Mouse (Mus musculus): ENCODE data around the gene Sema4c. TPM values are rescaled to one million over a fixed set of nuclear protein-coding genes. Genes with fewer than 3 reads are reported as not detected.

Sema4c gene
- polyA plus RNA-seq, 2 experiments, result 0.25 to 2.3 TPM

GRCm38 (mm10) chr1:36526903-36527302, 31.2 kb downstream of the Sema4c start:
- H3K36me3 ChIP-seq (replicated peaks; ENCODE audit: control insufficient read depth, insufficient read depth, low read depth), result peaks cover under 1% of the 10 kb centered on the region; the same call in 1 of the 2 replicates
- 83% methylated on average over 10 of the region's 10 CpGs for WGBS (ENCODE audit: insufficient replicate concordance)
- TF ChIP-seq CTCF (IDR thresholded peaks at IDR 0.05; ENCODE audit: low read depth) (no peak), EP300 (IDR thresholded peaks at IDR 0.05; ENCODE audit: low read depth) (no peak)
- ATAC-seq (ENCODE audit: insufficient read depth), result no peak
- no peaks in the 10 kb centered on the region for H3K27me3 ChIP-seq (ENCODE audit: control insufficient read depth, insufficient read depth, low read length)
- no peak for DNase-seq (ENCODE audit: low read depth in 3 of 3, low spot score in 3 of 3)
- no peak overlapping the region for H3K4me2 ChIP-seq (ENCODE audit: low read depth)
- no peaks in the 10 kb centered on the region for H3K9me3 ChIP-seq (ENCODE audit: control insufficient read depth, low read length)
- no peak overlapping the region for H3K27ac ChIP-seq
- no peak overlapping the region for H3K4me3 ChIP-seq (ENCODE audit: insufficient read depth in 1 of 2, low read depth in 2 of 2, low read length in 2 of 2)
- no peaks in the 10 kb centered on the region for H3K4me1 ChIP-seq (replicated peaks; ENCODE audit: control insufficient read depth in 2 of 2, insufficient read depth in 2 of 2, low read length in 1 of 2)
- H3K9ac ChIP-seq (replicated peaks), result no peak overlapping the region

GRCm38 (mm10) chr1:36525774-36526173, 32.4 kb downstream of the Sema4c start:
- Histone ChIP-seq H3K36me3 (replicated peaks; ENCODE audit: control insufficient read depth, insufficient read depth, low read depth) (peaks cover 12% of the 10 kb centered on the region), H3K4me3 (ENCODE audit: insufficient read depth in 1 of 2, low read depth in 2 of 2, low read length in 2 of 2) (no peak overlapping the region), H3K4me2 (ENCODE audit: low read depth) (no peak overlapping the region), H3K4me1 (replicated peaks; ENCODE audit: control insufficient read depth in 2 of 2, insufficient read depth in 2 of 2, low read length in 1 of 2) (no peaks in the 10 kb centered on the region), H3K9ac (replicated peaks) (no peak overlapping the region), H3K27me3 (ENCODE audit: control insufficient read depth, insufficient read depth, low read length) (no peaks in the 10 kb centered on the region), H3K27ac (no peak overlapping the region), H3K9me3 (ENCODE audit: control insufficient read depth, low read length) (no peaks in the 10 kb centered on the region)
- TF ChIP-seq EP300 (IDR thresholded peaks at IDR 0.05; ENCODE audit: low read depth), result no peak
- TF ChIP-seq CTCF (IDR thresholded peaks at IDR 0.05; ENCODE audit: low read depth), result no peak
- WGBS (ENCODE audit: insufficient replicate concordance), result 75% methylated on average over 12 of the region's 12 CpGs
- DNase-seq (ENCODE audit: low read depth in 3 of 3, low spot score in 3 of 3) (no peak), ATAC-seq (ENCODE audit: insufficient read depth) (no peak)

- WGBS (ENCODE audit: insufficient replicate concordance), result 83% methylated on average over 5 of the region's 5 CpGs
- Histone ChIP-seq H3K9ac (replicated peaks) (no peak overlapping the region), H3K27ac (no peak overlapping the region), H3K36me3 (replicated peaks; ENCODE audit: control insufficient read depth, insufficient read depth, low read depth) (peaks cover 15% of the 10 kb centered on the region), H3K4me1 (replicated peaks; ENCODE audit: control insufficient read depth in 2 of 2, insufficient read depth in 2 of 2, low read length in 1 of 2) (no peaks in the 10 kb centered on the region), H3K4me2 (ENCODE audit: low read depth) (no peak overlapping the region), H3K9me3 (ENCODE audit: control insufficient read depth, low read length) (no peaks in the 10 kb centered on the region), H3K4me3 (ENCODE audit: insufficient read depth in 1 of 2, low read depth in 2 of 2, low read length in 2 of 2) (no peak overlapping the region), H3K27me3 (ENCODE audit: control insufficient read depth, insufficient read depth, low read length) (no peaks in the 10 kb centered on the region)
- ATAC-seq (ENCODE audit: insufficient read depth), result no peak
- no peak for TF ChIP-seq CTCF (IDR thresholded peaks at IDR 0.05; ENCODE audit: low read depth)
- TF ChIP-seq EP300 (IDR thresholded peaks at IDR 0.05; ENCODE audit: low read depth), result no peak
- no peak for DNase-seq (ENCODE audit: low read depth in 3 of 3, low spot score in 3 of 3)
These were observed 34.1 kb downstream of the Sema4c start for GRCm38 (mm10) chr1:36524058-36524457.

GRCm38 (mm10) chr1:36523332-36524013, 34.7 kb downstream of the Sema4c start:
- Histone ChIP-seq H3K27me3 (ENCODE audit: control insufficient read depth, insufficient read depth, low read length) (no peaks in the 10 kb centered on the region), H3K9ac (replicated peaks) (no peak overlapping the region), H3K4me2 (ENCODE audit: low read depth) (no peak overlapping the region), H3K9me3 (ENCODE audit: control insufficient read depth, low read length) (no peaks in the 10 kb centered on the region), H3K27ac (no peak overlapping the region), H3K36me3 (replicated peaks; ENCODE audit: control insufficient read depth, insufficient read depth, low read depth) (peaks cover 15% of the 10 kb centered on the region), H3K4me3 (ENCODE audit: insufficient read depth in 1 of 2, low read depth in 2 of 2, low read length in 2 of 2) (no peak overlapping the region), H3K4me1 (replicated peaks; ENCODE audit: control insufficient read depth in 2 of 2, insufficient read depth in 2 of 2, low read length in 1 of 2) (no peaks in the 10 kb centered on the region)
- ATAC-seq (ENCODE audit: insufficient read depth) (no peak), DNase-seq (ENCODE audit: low read depth in 3 of 3, low spot score in 3 of 3) (no peak)
- WGBS (ENCODE audit: insufficient replicate concordance), result 79% methylated on average over 9 of the region's 9 CpGs
- no peak for TF ChIP-seq EP300 (IDR thresholded peaks at IDR 0.05; ENCODE audit: low read depth)
- no peak for TF ChIP-seq CTCF (IDR thresholded peaks at IDR 0.05; ENCODE audit: low read depth)

GRCm38 (mm10) chr1:36522210-36522609, 35.9 kb downstream of the Sema4c start:
- TF ChIP-seq CTCF (IDR thresholded peaks at IDR 0.05; ENCODE audit: low read depth), result no peak

More at GRCm38 (mm10) chr1:36522210-36522609, 35.9 kb downstream of the Sema4c start:
- DNase-seq (ENCODE audit: low read depth in 3 of 3, low spot score in 3 of 3), result no peak
- H3K4me2 ChIP-seq (ENCODE audit: low read depth), result no peak overlapping the region
- 78% methylated on average over 7 of the region's 7 CpGs for WGBS (ENCODE audit: insufficient replicate concordance)
- no peaks in the 10 kb centered on the region for H3K27me3 ChIP-seq (ENCODE audit: control insufficient read depth, insufficient read depth, low read length)
- no peaks in the 10 kb centered on the region for H3K9me3 ChIP-seq (ENCODE audit: control insufficient read depth, low read length)
- H3K9ac ChIP-seq (replicated peaks), result no peak overlapping the region
- no peak overlapping the region for H3K27ac ChIP-seq
- H3K4me1 ChIP-seq (replicated peaks; ENCODE audit: control insufficient read depth in 2 of 2, insufficient read depth in 2 of 2, low read length in 1 of 2), result no peaks in the 10 kb centered on the region
- H3K4me3 ChIP-seq (ENCODE audit: insufficient read depth in 1 of 2, low read depth in 2 of 2, low read length in 2 of 2), result no peak overlapping the region
- ATAC-seq (ENCODE audit: insufficient read depth), result no peak
- H3K36me3 ChIP-seq (replicated peaks; ENCODE audit: control insufficient read depth, insufficient read depth, low read depth), result peaks cover 15% of the 10 kb centered on the region
